Mouse (Mus musculus): ENCODE measurements around the gene Tmtc2. TPM values are rescaled to one million over a fixed set of nuclear protein-coding genes. Genes with fewer than 3 reads are reported as not detected.

The Tmtc2 gene
- polyA plus RNA-seq (2014; fragmentation: Illumina TruSeq; extraction: RNeasy Lipid Tissue Mini Kit (QIAGEN cat#74804)) = 264 TPM

GRCm38 (mm10) chr10:105573908-105574694 is at the start of gene Tmtc2:
Gene Tmtc2, minus strand, starts transcription at chr10:105574451.

Measured in ovary, adult 10 weeks (tissue).